Mouse (Mus musculus) left cerebral cortex, adult 9 months (tissue): ENCODE measurements around the gene Rph3al.
A peak's percentile ranks its signal among the peaks of the same experiment; 100 is the strongest.

Source experiments
- DNase-seq, 2 experiments: peaks; one replicate each; pipeline ENCODE4 v3.0.0; 2022; ENCODE audit warnings: low spot score in 2 of 2

The Rph3al gene

DNA sequence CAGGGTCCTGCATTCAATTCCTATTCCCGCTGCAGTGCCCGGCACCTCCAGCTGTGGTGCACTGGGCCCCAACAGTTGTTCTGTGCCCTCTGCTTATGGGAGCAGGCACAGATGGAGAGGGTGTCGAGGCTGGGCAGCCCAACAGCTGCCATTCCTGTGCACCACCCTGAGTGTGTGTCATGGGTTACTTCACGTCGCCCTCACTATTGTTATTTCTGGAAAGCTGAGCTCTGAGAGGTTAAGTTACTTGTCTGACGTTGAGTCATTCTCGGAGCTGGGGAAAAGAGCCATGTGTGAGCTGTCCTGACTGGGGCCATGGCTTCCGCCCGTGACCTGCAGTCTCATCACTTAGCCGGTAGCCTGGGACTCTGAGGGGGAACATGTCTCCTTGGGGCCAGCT is 125.1 kb downstream of the Rph3al start:
- DNase-seq: no peak

DNA sequence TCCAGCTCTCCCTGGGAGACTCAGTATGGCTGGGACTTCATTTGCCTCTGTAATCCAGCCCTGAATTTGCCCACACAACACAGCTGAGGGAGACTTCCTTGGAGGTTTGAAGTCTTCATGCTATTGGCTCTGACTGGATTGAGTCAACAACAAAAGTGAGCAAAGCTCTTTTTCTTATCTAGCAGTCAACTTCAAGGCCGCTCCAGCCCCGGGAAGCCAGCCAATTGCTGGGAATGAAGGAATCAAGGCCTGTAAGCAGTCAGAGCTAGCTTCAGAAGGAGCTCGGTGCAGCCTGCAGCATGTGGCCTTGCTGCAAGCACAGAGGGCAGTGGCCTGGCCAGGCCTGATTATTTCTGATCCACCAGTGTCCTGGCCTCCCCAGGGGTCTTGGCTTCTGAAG is 126.3 kb downstream of the Rph3al start:
- DNase-seq: peak in 1 of 2 experiments; percentile 43

DNA sequence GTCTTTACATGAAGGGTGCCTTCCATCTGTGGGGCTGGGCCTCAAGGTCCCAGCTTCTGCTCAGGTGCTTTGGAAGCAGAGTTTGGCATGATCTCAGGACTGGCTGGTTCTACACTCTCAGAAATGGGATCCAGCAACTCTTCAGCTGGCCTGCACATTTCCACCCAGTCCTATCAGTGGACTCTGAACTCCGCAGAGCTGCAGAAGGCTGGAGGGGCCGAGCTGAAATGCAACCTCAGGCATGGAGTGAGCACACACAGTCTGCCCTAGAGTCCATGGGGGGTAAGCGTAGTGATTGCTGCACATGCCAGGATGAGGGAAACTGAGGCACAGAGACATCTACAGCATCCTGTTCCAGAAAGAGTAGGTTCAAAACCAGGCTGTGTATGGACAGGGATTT is 127.7 kb downstream of the Rph3al start:
- no peak for DNase-seq

DNA sequence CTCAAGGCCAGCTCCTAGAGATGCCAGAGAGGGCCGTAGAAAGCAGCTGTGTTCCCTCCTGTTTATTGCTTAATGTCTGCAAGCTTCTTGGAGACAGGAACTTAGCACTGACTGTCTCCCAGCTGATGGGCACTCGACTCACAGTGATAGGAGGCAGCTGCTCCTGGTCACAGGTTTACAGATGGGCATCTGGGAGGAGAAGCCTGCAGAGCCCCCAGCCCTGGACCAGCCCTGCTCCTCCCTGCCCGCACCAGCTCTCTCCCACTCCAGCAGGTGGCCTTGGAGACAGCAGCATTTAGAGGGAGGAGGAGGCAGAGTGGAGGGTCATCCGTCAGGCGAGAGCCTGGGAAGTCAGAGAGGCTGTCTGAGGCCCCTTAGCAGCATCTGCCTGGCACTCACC is 130.7 kb downstream of the Rph3al start:
- DNase-seq: no peak

DNA sequence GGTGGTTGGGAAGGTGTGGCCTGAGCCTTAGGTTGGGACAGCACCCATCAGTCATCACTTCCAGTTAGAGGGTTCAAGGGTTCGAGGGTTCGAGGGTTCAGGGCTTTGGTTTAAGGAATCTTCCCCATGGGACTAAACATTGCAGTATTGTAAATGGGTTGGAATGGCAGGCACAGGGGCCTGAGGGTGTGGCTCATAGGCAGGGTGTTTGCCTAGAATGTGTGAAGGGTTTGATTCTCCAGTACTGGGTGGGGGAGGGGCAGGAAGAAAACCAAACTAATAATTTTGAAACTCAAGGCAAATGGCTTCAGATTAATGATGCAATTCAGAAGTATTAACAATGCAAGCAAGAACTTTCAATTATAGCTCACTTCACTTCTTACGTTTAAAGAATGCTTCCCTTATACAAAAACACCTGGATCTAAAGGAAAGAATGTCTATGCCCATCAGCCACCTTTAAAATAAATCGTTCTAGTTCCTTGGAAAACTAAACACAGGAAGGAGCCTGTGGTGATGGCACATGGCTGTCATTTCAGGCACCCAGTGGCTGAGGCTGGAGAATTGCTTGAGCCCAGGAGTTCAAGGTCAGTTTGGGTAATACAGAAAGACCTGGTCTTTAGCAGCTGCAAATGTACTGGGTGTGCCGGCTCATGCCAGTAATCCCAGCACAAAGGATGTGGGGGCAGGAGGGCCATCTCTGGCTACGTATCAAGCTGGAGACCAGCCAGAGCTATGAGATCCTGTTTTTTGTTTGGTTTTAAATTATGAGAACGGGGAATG is 136.3 kb downstream of the Rph3al start:
- DNase-seq: no peak

DNA sequence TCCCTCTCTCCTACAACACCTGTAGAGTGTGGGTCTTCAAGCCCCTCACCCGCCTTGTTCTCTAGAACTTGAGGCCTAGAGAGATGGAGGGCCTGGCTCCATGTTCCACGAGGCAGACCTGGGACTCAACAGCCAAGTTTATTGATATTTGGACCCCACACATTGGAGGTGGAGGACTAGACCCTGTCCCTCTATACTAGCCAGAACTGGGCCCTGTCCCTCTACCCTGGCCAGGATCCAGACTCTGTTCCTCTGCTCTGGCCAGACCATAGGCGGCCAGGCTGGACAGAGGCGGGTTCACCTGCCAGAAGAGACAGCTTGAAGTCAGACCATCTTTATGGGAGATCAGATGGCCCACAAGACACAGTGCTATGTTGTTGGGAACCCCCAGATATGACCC is 136.9 kb downstream of the Rph3al start:
- no peak for DNase-seq

DNA sequence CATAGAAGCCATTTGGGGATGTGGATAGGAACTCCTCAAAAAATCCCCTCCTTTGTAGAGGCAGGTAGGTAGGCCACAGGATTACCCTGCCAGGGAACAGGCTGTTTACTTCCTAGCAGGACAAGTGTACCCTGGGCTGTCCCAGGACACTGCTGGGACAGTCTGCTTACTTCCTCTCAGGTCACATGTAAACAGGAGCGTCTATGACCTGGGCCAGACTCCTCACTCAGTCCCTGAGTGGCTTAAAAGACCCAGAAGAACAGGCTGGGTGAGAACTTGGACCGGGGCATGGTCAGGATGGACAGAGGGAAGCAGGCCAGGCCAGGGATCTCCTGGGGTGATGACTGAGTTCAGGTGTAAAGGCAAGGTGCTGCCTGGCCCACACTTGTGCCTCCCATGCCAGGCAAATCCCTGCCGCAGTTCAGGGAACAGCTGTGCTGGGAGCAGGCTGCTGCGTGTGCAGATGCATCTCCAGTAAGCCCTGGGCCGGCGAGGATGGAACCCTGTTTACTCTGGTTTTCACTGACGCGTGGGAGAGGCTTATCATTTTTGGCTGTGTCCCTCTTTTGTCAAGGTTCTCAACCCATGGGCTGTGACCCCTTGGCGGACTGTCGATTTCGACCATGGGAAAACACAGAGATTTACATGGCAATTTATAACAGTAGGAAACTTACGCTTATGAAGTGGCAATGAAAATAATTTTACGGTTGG is 141.5 kb downstream of the Rph3al start:
- DNase-seq: no peak

DNA sequence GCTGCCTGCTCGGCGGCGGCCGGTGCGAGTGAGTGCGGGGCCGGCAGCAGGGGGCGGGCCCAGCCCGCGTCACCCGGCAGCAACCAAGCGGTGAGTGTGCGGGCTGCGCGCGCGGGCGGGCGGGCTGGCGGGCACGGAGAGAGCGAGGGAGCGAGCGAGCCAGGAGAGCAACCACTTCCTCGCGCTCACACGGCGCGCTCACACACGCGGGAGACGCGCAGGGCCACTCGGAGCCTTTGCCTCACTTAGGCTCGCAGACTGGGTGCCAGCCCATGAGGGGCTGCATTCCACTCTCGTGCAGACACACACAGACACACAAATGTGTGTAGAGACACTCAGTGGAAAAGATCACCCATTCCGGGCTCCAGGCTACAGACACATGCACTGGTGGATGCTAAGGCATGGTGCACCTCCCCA is 142.2 kb downstream of the Rph3al start, which contains the start of gene Doc2b:
Doc2b (minus strand) TSS at position 21 of the 417 bp plus-strand sequence.
- DNase-seq: peak; percentile 14 to 65

DNA sequence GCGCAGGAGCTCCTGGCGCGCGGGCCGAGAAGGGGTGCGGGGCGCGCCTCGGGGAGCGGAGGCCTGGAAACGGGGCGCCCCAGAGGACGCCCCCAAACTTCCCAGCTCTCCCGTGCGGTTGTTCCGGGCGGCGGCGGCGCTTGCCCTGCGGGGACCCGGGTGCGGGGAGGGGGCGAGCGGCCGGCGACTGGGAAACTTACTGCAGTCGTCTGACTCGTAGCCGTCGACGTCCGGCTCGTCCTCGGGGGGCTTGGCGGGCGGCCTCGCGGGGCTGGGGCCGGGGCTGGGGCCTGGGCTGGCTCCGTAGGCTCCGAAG is 142.9 kb downstream of the Rph3al start:
- DNase-seq: no peak

DNA sequence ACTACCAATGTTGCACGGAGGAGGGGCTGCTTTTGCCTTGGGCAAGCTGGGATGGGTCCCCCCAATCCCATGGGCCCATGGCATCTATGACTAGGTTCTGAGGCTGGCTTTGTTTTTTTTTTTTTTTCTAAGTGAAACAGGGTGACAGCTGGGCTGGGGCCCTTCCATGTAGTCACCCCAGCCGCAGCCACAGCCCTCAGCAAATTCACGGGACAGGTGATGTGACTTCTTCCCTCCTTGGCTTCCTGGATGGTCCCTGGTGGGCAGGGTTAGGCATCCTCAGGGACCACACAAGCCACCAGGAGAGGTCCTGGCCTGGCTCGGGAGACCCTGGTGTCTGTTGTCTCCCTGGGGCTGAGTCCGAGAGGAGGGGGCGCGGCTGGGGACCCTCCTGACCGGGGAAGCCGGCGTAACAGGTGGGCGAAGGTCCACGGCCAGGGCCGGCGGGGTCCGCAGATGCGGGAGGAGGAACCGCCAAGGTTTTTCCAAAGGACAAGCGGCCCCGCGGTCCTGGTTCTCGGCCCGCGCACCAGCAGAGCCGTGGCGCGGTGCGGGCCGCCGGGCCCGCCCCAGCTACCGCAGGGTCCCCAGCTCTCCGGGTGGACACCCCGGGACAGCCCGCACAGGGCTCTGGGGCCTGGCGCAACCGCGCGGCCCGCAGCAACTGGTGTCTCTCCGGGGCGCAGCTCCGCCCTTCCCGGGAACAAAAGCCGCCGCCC is 143.5 kb downstream of the Rph3al start:
- DNase-seq: no peak

DNA sequence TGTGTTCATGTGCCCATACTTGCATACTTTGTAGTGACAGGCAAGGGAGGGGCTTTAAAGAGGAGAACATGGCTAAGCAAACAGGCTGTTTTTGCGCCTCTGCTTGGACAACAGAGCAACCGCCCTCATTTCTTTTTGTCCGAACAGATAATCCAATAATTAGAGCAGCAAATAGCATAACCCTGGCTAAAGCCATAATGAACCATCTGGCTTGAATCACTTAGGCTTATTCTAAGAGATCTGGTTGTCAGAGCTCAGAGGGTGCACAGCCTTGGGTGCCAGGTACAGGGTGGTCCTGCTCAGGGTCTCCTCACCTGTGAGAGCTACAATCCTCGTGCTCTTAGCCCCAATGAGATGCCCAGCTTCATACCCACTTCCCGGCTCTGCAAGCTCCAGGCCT is 144.9 kb downstream of the Rph3al start:
- DNase-seq: no peak

DNA sequence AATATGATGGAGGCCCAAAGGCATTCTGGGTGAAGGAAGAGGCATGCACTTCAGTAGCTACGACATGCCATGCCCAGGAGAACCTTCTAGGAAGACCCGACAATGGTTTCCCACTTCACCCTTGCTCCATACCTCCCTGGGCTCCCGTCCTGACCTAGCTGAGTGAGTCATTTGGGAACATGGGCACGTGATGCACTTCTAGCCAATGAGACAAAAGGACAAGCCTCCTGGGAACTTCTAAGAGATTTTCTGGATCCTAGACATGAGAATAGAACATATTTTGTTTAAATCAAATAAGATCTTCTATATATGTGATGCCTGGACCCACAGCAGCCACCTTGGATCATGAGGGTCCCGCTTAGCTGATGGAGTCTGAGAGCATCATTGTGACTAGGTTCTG is 145.7 kb downstream of the Rph3al start:
- no peak for DNase-seq

DNA sequence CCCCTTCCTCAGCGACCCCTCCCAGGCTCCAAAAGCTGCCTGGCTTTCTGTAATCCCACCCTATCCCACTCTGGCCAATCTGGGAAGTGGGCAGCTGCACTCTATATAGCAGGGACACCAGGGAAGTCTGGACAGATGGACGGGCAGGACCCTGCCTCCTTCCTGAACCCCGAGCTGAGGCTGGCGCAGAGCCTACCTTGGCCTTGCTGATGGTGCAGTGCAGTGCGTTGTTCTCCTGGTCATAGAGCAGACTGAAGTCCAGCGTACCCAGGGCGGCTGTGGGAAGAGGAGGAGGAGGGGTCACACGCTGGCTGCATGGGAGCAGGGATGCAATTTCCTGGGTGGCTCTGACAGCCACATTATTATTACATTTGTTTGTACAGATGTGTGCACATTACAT is 152.3 kb downstream of the Rph3al start:
- DNase-seq: no peak

DNA sequence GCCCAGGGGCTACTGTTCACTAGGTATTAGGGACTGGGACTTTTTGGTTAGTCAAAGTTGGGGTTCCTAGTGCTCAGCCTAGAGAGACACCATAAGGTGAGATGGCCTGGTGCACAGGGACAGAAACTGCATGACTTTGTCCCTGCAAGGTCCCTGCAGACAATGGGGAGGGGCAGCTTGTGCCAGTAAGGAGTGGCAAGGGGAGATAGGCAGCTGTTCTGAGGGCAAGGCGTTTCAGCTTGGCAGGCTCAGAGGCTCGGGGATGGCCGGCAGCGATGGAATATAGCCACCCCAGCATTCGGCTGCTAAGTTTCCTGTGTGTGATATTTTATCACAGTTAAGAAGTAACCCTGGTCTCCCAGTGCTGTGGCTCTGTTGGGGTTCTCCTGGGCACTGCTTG is 154.4 kb downstream of the Rph3al start:
- DNase-seq: no peak

DNA sequence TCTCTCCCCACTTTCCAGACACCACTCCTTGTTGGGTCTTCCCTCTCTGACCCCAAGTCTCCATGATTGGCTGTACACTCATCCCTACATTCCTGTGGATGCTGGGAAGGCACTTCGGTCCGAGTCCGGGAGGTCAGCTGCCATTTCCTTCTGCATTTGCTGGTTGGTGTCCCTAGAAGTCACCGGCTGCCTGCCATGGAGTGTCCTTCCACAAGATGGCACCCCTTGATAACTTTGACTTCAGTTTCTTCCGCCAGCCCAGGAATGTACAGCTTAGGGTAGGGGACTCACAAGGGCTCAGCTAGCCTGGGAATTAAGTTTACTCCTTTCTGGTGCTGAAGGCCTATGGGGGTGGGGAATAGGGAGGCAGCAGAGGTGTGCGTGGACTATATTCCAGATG is 156.3 kb downstream of the Rph3al start:
- peak in 1 of 2 experiments; percentile 73 for DNase-seq
